Mouse (Mus musculus) midbrain, embryonic 13.5 days (tissue): ENCODE data around the gene Banp. TPM values are rescaled to one million over a fixed set of nuclear protein-coding genes. Genes with fewer than 3 reads are reported as not detected.

ENCODE experiments used
- microRNA-seq: library from miRNA; unstranded; fragments of <30 nt; microRNA quantifications from one replicate; pipeline ENCODE4, GENCODE M21; 2016
- polyA plus RNA-seq: library from polyadenylated mRNA; unstranded; fragments of >200 nt; fragmentation: Nextera tagmentation; extraction: Ambion mirVana; gene quantifications from 2 replicates; pipeline ENCODE4 v1.2.1, GENCODE M21; 2015

Banp gene
- polyA plus RNA-seq, 1 experiment from 2014 or later = 62.4 TPM

Small RNA genes lying within 50 kb of the gene (microRNA-seq; reads per million reads assigned to microRNA genes)
- gene Mir7237 = 0.62 reads per million

Other genes with a start within 250 kb of the Banp start
- gene Jph3, start 220.1 kb upstream of the Banp start, polyA plus RNA-seq = 62.3 and 65.4 TPM in 2 replicates
- 45.5 and 45.7 TPM in 2 replicates for gene Klhdc4, start 120.2 kb upstream of the Banp start, polyA plus RNA-seq
- 34.2 and 37.3 TPM in 2 replicates for gene Slc7a5, start 42.1 kb upstream of the Banp start, polyA plus RNA-seq
- gene Car5a, start 4.8 kb upstream of the Banp start, polyA plus RNA-seq = 0.12 and 0.53 TPM in 2 replicates